Mouse (Mus musculus) splenic B cell, adult 2 months (primary cell): ENCODE measurements around the gene Armc3.
"Not testable (repeated sequence)": the region's sequence is repeated elsewhere in the genome, so short reads cannot be mapped to it uniquely, and the experiment has no call there.

Experiments used
- DNase-seq: peaks from one replicate; pipeline ENCODE4 v3.0.0-alpha.2; 2011; ENCODE audit warnings: low read depth, low spot score
- H3K27me3 ChIP-seq: 2 replicates; pipeline ENCODE4 v1.6.1; 2012; ENCODE audit warnings: mild to moderate bottlenecking, low read length, moderate library complexity, mixed read lengths; ENCODE audit not compliant: control insufficient read depth, poor library complexity, insufficient read depth, severe bottlenecking
- H3K36me3 ChIP-seq: 2 replicates; pipeline ENCODE4 v1.6.1; 2012; ENCODE audit warnings: mild to moderate bottlenecking, low read length, moderate library complexity, mixed read lengths; ENCODE audit not compliant: control insufficient read depth, poor library complexity, insufficient read depth, severe bottlenecking

The Armc3 gene

GRCm38 (mm10) chr2:19255037-19255436 lies 55.9 kb downstream of the Armc3 start:
- Histone ChIP-seq H3K36me3 (no peaks in the 10 kb centered on the region), H3K27me3 (no peaks in the 10 kb centered on the region)
- no peak for DNase-seq

GRCm38 (mm10) chr2:19257255-19257654 lies 58.2 kb downstream of the Armc3 start:
- Histone ChIP-seq H3K27me3 (no peaks in the 10 kb centered on the region), H3K36me3 (no peaks in the 10 kb centered on the region)
- no peak for DNase-seq

- H3K27me3 ChIP-seq = no peaks in the 10 kb centered on the region
- DNase-seq = no peak
These were observed 61.3 kb downstream of the Armc3 start for GRCm38 (mm10) chr2:19260399-19260798.

GRCm38 (mm10) chr2:19263375-19263774 lies 64.3 kb downstream of the Armc3 start:
- DNase-seq = peak; percentile 45
- no peaks in the 10 kb centered on the region for H3K27me3 ChIP-seq

More at GRCm38 (mm10) chr2:19260399-19260798, 61.3 kb downstream of the Armc3 start:
- no peaks in the 10 kb centered on the region for H3K36me3 ChIP-seq

GRCm38 (mm10) chr2:19265834-19266233 lies 66.7 kb downstream of the Armc3 start:
- no peaks in the 10 kb centered on the region for H3K36me3 ChIP-seq
- no peak for DNase-seq
- no peaks in the 10 kb centered on the region for H3K27me3 ChIP-seq

More at GRCm38 (mm10) chr2:19263375-19263774, 64.3 kb downstream of the Armc3 start:
- no peaks in the 10 kb centered on the region for H3K36me3 ChIP-seq

- Histone ChIP-seq H3K27me3 (no peaks in the 10 kb centered on the region), H3K36me3 (no peaks in the 10 kb centered on the region)
- no peak for DNase-seq
These were observed 68.3 kb downstream of the Armc3 start for GRCm38 (mm10) chr2:19267396-19267795.

GRCm38 (mm10) chr2:19269955-19270354 lies 70.9 kb downstream of the Armc3 start:
- H3K36me3 ChIP-seq = no peaks in the 10 kb centered on the region
- DNase-seq = peak; percentile 5
- H3K27me3 ChIP-seq = no peaks in the 10 kb centered on the region

- H3K36me3 ChIP-seq = no peaks in the 10 kb centered on the region
- H3K27me3 ChIP-seq = no peaks in the 10 kb centered on the region
- DNase-seq = no peak
These were observed 71.6 kb downstream of the Armc3 start for GRCm38 (mm10) chr2:19270709-19271120.

GRCm38 (mm10) chr2:19274583-19274982 lies 75.5 kb downstream of the Armc3 start:
- no peak for DNase-seq
- H3K36me3 ChIP-seq = no peaks in the 10 kb centered on the region
- H3K27me3 ChIP-seq = no peaks in the 10 kb centered on the region

GRCm38 (mm10) chr2:19275602-19276539 lies 76.8 kb downstream of the Armc3 start:
- Histone ChIP-seq H3K27me3 (no peaks in the 10 kb centered on the region), H3K36me3 (no peaks in the 10 kb centered on the region)
- DNase-seq = peak; percentile 88

GRCm38 (mm10) chr2:19280331-19280730 lies 81.2 kb downstream of the Armc3 start:
- DNase-seq = no peak
- H3K27me3 ChIP-seq = no peaks in the 10 kb centered on the region

GRCm38 (mm10) chr2:19292366-19292765 lies 93.3 kb downstream of the Armc3 start:
- Histone ChIP-seq H3K36me3 (no peaks in the 10 kb centered on the region), H3K27me3 (no peaks in the 10 kb centered on the region)
- no peak for DNase-seq

More at GRCm38 (mm10) chr2:19280331-19280730, 81.2 kb downstream of the Armc3 start:
- H3K36me3 ChIP-seq = no peaks in the 10 kb centered on the region

- Histone ChIP-seq H3K27me3 (no peaks in the 10 kb centered on the region), H3K36me3 (no peaks in the 10 kb centered on the region; the same call in 1 of the 2 replicates)
- peak; percentile 52 for DNase-seq
These were observed 101.4 kb downstream of the Armc3 start for GRCm38 (mm10) chr2:19300345-19301089.

GRCm38 (mm10) chr2:19301251-19301650 lies 102.1 kb downstream of the Armc3 start:
- peak; percentile 58 for DNase-seq
- Histone ChIP-seq H3K27me3 (no peaks in the 10 kb centered on the region), H3K36me3 (no peaks in the 10 kb centered on the region; the same call in 1 of the 2 replicates)

GRCm38 (mm10) chr2:19303087-19303486 lies 104.0 kb downstream of the Armc3 start:
- DNase-seq, H3K36me3 ChIP-seq, H3K27me3 ChIP-seq: not testable (repeated sequence)
